Mouse (Mus musculus): ENCODE results near the gene Acsf3. TPM values are rescaled to one million over a fixed set of nuclear protein-coding genes. Genes with fewer than 3 reads are reported as not detected.

Acsf3 gene
- polyA plus RNA-seq, 1 experiment from 2014 or later = 17.6 TPM

DNA sequence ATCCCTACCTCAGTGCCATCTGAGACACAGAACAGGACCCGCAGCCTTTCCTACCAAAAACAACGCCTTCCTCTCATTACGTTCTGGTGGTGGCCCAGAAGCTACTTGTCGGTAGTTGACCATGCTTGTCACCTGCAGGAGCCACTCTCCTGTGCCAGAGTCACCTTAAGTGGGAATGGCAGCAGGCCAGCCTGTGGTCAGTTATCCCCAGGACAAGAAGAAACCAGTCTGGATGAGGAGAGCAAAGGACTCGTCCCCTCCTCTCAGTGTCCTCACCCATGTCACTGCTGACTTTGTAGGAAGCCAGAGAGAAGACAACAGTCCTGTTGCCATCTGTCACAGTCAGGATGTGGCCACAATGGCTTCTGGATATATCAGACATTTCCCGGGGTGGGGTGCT is 41.7 kb downstream of the Acsf3 start:
- Histone ChIP-seq H3K9me3 (replicated peaks) (no peaks in the 10 kb centered on the region), H3K36me3 (0 out of 2 replicates have a peak, but pooled peaks cover 9% of the 10 kb centered on the region), H3K4me2 (replicated peaks) (no peak overlapping the region), H3K27me3 (no peaks in the 10 kb centered on the region), H3K4me3 (no peak overlapping the region), H3K27ac (no peak overlapping the region), H3K4me1 (peaks cover 47% of the 10 kb centered on the region), H3K9ac (no peak overlapping the region)
- WGBS = 93% methylated on average over 6 of the region's 6 CpGs
- no peak for ATAC-seq (ENCODE audit: low FRiP score)

DNA sequence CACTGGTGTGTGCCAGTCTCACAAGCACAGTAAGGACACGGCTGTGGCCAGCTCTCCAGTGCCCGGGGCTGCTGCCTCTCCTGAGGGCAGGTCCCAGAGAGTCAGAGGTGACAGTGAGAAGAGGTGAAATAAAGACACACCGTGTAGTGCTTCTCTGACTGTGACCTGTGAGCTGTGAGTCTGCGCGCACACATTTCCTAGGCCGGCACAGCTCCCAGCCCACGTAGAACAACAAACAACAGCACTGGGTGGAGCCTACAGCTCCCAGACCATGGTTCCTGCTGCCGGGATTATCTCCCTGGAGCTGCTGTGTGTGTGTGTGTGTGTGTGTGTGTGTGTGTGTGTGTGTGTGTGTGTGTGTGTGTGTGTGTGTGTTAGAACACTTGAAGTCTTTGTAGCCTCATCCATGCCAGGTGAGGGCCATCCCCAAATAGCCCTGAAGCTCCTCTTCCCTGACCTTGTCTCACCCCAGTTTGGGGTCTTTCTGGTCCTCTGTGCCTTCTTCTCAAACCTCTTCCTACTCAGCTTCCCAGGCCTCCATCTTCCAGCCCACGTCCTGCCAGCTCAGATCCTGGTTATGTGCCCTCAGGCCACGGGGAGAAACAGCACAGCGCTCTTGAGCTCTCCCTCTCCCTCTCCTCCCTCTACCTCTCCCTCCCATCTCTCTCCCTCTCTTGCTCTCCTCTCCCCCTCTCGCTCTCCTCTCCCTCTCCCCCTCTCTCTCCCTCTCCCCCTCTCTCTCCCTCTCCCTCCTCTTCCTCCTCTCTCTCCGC is 42.6 kb downstream of the Acsf3 start:
- peak overlapping the region; percentile 23; the same call in 1 of the 2 replicates for H3K9ac ChIP-seq
- peaks cover 37% of the 10 kb centered on the region for H3K4me1 ChIP-seq
- H3K27ac ChIP-seq = peak overlapping the region; percentile 48; the same call in 1 of the 2 replicates
- no peaks in the 10 kb centered on the region for H3K27me3 ChIP-seq
- 0 out of 2 replicates have a peak, but pooled peaks cover 6% of the 10 kb centered on the region for H3K36me3 ChIP-seq
- whole genome bisulfite sequencing = 34% methylated on average over 12 of the region's 13 CpGs
- H3K9me3 ChIP-seq (replicated peaks) = no peaks in the 10 kb centered on the region
- no peak overlapping the region for H3K4me3 ChIP-seq
- ATAC-seq (ENCODE audit: low FRiP score) = no peak
- no peak overlapping the region for H3K4me2 ChIP-seq (replicated peaks)

DNA sequence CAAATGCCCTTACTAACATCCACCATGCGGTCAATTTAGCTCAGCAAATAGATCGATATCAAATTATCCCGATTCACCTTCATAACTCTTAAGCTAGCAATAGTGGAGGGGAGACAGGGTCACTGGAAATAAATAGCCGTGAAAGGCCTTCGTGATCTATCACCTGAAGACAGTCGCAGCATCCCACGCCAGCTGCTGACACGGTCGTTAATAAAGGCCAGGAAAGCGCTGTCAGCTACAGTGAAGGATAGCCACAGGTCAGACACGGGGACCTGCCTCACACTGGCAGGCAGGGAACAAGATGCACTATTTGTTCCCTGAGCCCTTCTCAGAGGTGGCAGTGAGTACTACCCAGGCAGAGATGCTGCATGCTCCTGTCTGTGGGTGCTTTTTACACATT is 44.5 kb downstream of the Acsf3 start:
- Histone ChIP-seq H3K4me3 (no peak overlapping the region), H3K36me3 (no peaks in the 10 kb centered on the region), H3K9me3 (replicated peaks) (no peaks in the 10 kb centered on the region), H3K27ac (peak overlapping the region; percentile 57; the same call in 1 of the 2 replicates), H3K9ac (no peak overlapping the region), H3K27me3 (no peaks in the 10 kb centered on the region), H3K4me1 (peaks cover 33% of the 10 kb centered on the region), H3K4me2 (replicated peaks) (no peak overlapping the region)
- no peak for ATAC-seq (ENCODE audit: low FRiP score)
- 61% methylated on average over 11 of the region's 11 CpGs for WGBS

DNA sequence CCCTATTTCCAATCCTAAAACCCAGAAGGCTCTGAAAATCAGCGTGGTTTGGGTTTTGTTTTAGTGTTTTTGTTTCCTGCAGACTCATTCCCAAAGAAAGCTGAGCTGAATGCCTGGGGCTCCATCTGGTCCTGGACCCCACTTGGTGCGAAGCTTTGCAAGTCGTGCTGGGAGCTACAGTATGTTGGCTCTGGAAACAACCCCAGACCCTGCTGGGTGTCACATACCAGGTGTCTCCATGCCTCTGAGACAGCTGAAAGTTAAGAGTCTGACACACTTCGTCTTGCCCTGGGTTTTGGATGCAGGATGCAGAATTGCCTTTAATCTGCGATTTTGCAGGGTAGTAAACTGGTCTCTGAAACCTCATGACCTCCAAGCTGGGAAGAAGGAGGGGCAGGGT is 49.3 kb downstream of the Acsf3 start:
- Histone ChIP-seq H3K36me3 (no peaks in the 10 kb centered on the region), H3K27me3 (peaks cover 9% of the 10 kb centered on the region; the same call in 1 of the 2 replicates), H3K9me3 (replicated peaks) (no peaks in the 10 kb centered on the region), H3K4me1 (peaks cover 26% of the 10 kb centered on the region), H3K9ac (no peak overlapping the region), H3K4me2 (replicated peaks) (no peak overlapping the region), H3K27ac (no peak overlapping the region), H3K4me3 (no peak overlapping the region)
- WGBS = 34% methylated on average over 5 of the region's 5 CpGs
- ATAC-seq (ENCODE audit: low FRiP score) = no peak

DNA sequence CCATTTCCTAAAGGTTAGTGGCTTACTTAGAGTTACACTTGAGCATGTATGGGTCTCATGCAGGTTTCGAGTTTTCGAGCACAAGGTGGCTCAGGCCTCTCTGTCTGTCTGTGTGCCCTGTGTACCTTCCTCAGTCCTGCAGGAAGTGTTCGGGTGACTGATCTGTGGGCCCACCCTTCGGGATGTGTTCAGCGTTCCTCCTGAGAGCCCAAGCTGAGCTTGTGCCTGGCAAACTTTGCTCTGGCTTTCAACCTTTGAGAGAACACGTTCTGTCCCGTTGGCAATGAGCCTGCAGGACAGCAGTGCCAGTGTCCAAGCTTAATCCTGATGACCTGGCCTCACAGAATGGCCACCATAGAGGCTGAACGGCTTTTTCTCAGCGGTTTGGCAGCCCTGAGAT is 49.7 kb downstream of the Acsf3 start:
- H3K9ac ChIP-seq = no peak overlapping the region
- no peak overlapping the region for H3K4me3 ChIP-seq
- H3K27me3 ChIP-seq = peaks cover 9% of the 10 kb centered on the region; the same call in 1 of the 2 replicates
- peaks cover 25% of the 10 kb centered on the region for H3K4me1 ChIP-seq
- no peak overlapping the region for H3K27ac ChIP-seq
- 76% methylated on average over 9 of the region's 9 CpGs for WGBS
- H3K36me3 ChIP-seq = no peaks in the 10 kb centered on the region
- H3K4me2 ChIP-seq (replicated peaks) = no peak overlapping the region
- no peaks in the 10 kb centered on the region for H3K9me3 ChIP-seq (replicated peaks)
- ATAC-seq (ENCODE audit: low FRiP score) = no peak

DNA sequence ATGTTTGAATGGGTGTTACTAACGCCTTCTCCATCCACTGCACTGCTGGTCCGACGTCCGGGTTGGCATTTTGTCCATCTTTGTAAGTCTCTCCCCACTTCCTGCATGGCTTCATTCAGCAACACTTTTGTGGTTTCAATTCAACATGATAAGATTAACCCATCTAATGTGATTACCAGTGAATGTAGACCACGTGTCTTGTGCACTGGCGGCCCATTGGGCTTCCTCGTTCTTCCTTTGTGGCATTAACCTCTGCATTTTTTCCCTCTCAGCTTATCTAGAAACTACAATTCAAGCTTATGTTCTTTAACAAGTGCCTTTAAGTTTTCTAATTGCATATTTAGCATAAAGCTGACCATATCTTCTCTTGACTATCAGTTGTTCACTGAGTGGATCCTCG is 50.1 kb downstream of the Acsf3 start:
- H3K27me3 ChIP-seq = peaks cover 9% of the 10 kb centered on the region; the same call in 1 of the 2 replicates

DNA sequence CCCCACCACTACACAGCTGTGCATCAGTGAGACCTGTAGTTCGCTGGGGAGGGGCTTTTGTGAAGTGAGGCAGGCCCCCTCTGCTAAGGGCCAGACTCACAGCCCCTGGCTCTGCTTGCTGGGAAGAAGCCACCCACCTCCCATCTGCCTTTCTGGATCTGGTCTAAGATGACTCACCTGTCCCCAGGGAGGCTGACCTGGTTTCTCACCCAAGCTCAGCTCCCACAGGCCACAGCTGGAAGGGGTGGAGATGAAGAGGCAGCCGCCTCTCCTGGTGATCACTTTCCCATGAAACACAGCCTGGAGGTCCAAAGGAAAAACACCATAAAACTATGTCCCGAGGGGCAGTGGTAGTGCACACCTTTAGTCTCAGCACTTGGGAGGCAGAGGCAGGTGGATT is 54.1 kb downstream of the Acsf3 start:
- ATAC-seq (ENCODE audit: low FRiP score) = no peak
- no peak overlapping the region for H3K4me2 ChIP-seq (replicated peaks)
- whole genome bisulfite sequencing = 75% methylated on average over 3 of the region's 3 CpGs

More for the DNA sequence above, 50.1 kb downstream of the Acsf3 start:
- Histone ChIP-seq H3K27ac (no peak overlapping the region), H3K4me1 (peaks cover 27% of the 10 kb centered on the region), H3K9me3 (replicated peaks) (no peaks in the 10 kb centered on the region), H3K9ac (no peak overlapping the region), H3K4me2 (replicated peaks) (no peak overlapping the region), H3K4me3 (no peak overlapping the region), H3K36me3 (no peaks in the 10 kb centered on the region)
- 84% methylated on average over 8 of the region's 8 CpGs for WGBS
- no peak for ATAC-seq (ENCODE audit: low FRiP score)

DNA sequence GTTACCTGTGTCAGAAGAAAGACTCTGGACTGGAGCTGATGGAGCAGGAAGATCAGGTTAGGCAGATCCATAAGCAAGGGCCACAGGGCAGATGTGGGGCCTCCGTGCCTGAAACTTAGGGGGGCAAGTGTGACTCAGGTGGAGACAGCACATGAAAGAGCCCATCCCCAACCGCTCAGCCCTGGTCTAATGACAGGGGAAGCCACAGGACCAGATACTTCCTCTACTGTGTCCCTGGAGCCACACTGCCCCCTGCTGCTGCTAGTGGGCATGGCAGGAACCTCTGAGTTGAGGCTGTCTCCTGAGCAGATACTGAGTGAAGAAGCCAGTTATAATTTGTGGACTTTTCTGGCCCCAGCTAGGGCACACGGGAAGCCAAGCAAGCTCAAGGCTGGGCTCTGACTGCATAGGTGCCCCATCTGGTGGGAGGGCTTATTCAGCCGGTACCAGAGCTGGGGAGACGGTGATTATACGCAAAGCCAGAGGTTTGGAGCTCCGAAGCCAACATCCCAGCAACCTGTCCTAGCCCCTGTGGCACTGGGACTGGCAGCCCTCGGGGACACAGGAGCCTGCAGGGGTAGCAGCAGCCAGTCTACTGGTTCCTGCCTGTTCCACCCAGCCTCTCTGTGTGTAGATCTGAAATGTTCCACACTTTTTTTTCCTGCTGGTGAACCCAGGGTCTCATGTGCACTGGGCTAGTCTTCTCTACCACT is 55.2 kb downstream of the Acsf3 start:
- no peaks in the 10 kb centered on the region for H3K9me3 ChIP-seq (replicated peaks)
- H3K9ac ChIP-seq = no peak overlapping the region
- no peak overlapping the region for H3K4me3 ChIP-seq
- ATAC-seq (ENCODE audit: low FRiP score) = peak; percentile 63
- WGBS = 42% methylated on average over 8 of the region's 8 CpGs
- no peak overlapping the region for H3K27ac ChIP-seq
- peaks cover 9% of the 10 kb centered on the region; the same call in 1 of the 2 replicates for H3K27me3 ChIP-seq
- no peak overlapping the region for H3K4me2 ChIP-seq (replicated peaks)
- no peaks in the 10 kb centered on the region for H3K36me3 ChIP-seq
- peaks cover 15% of the 10 kb centered on the region for H3K4me1 ChIP-seq

More for the DNA sequence above, 54.1 kb downstream of the Acsf3 start:
- H3K27me3 ChIP-seq = peaks cover 9% of the 10 kb centered on the region; the same call in 1 of the 2 replicates
- H3K36me3 ChIP-seq = no peaks in the 10 kb centered on the region
- no peak overlapping the region for H3K27ac ChIP-seq
- H3K4me1 ChIP-seq = peaks cover 22% of the 10 kb centered on the region
- H3K4me3 ChIP-seq = no peak overlapping the region
- H3K9me3 ChIP-seq (replicated peaks) = no peaks in the 10 kb centered on the region
- H3K9ac ChIP-seq = no peak overlapping the region

DNA sequence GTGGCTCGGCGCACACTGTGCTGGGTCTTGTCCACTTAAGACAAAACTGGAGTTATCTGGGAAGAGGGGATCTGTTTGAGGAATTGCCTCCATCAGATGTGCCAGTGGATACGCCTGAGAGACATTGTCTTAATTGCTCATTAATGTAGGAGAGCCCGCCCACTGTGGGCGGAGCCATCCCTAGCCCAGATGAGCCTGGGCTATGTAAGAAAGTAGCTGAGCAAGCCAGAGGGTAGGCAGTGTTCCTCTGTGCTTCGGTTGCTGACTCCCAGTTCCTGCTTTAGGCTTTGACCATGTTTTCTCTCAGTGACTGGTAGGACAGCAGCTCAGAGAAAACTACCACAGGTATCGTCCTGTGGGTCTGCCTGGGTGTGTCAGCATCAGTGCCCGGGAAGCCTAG is 59.1 kb downstream of the Acsf3 start:
- ATAC-seq (ENCODE audit: low FRiP score) = no peak

DNA sequence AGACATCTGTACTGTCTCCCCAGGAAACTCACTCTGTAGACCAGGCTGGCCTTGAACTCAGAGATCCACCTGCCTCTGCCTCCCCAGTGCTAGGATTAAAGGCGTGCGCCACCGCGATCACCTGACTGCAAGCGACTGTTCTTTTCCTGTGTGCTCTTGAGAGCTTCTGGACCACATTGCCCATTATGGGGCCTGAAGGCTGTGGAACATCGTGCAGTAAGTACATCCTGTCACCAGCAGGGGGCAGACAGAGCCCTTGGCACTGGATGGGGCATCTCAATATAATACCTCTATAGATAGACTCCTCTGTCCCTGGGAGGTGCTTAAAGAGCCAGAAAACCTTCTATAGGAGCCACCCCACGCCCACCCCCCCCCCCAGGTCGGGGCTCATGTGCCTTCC is 59.7 kb downstream of the Acsf3 start:
- no peak overlapping the region for H3K4me2 ChIP-seq (replicated peaks)
- peak; percentile 61 for ATAC-seq (ENCODE audit: low FRiP score)
- H3K27ac ChIP-seq = no peak overlapping the region
- H3K27me3 ChIP-seq = no peaks in the 10 kb centered on the region
- no peak overlapping the region for H3K9ac ChIP-seq
- H3K9me3 ChIP-seq (replicated peaks) = no peaks in the 10 kb centered on the region
- 39% methylated on average over 8 of the region's 8 CpGs for WGBS
- no peak overlapping the region for H3K4me3 ChIP-seq
- no peaks in the 10 kb centered on the region for H3K36me3 ChIP-seq
- peaks cover 2% of the 10 kb centered on the region; the same call in 1 of the 2 replicates for H3K4me1 ChIP-seq

More for the DNA sequence above, 59.1 kb downstream of the Acsf3 start:
- H3K4me3 ChIP-seq = no peak overlapping the region
- H3K4me2 ChIP-seq (replicated peaks) = no peak overlapping the region
- no peaks in the 10 kb centered on the region for H3K36me3 ChIP-seq
- no peaks in the 10 kb centered on the region for H3K9me3 ChIP-seq (replicated peaks)
- peaks cover 2% of the 10 kb centered on the region; the same call in 1 of the 2 replicates for H3K4me1 ChIP-seq
- H3K27me3 ChIP-seq = no peaks in the 10 kb centered on the region
- 85% methylated on average over 8 of the region's 8 CpGs for WGBS
- H3K27ac ChIP-seq = no peak overlapping the region
- H3K9ac ChIP-seq = no peak overlapping the region

DNA sequence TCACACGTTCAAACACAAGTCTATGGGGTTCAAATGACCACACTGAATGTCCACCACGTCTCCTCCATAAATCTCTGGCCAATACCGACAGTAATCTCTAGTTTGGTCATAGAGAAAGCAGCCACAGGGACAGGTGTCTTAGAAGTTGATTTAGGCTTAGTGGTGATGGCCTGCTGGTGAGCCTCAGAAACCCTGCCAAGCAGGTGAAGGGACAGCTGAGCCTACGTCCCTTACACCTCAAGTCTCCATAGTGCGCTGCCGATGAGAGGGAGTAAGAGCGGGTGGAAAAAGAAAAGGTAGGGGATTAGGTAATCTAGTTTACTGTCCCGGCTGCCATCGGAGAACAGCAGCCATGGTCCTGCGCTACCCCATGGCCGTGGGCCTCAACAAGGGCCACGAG is 60.9 kb downstream of the Acsf3 start:
- Histone ChIP-seq H3K27me3 (no peaks in the 10 kb centered on the region), H3K9ac (no peak overlapping the region), H3K4me2 (replicated peaks) (no peak overlapping the region), H3K9me3 (replicated peaks) (no peaks in the 10 kb centered on the region), H3K36me3 (no peaks in the 10 kb centered on the region), H3K4me1 (no peaks in the 10 kb centered on the region), H3K4me3 (no peak overlapping the region), H3K27ac (no peak overlapping the region)
- 86% methylated on average over 12 of the region's 12 CpGs for WGBS
- ATAC-seq (ENCODE audit: low FRiP score) = no peak

DNA sequence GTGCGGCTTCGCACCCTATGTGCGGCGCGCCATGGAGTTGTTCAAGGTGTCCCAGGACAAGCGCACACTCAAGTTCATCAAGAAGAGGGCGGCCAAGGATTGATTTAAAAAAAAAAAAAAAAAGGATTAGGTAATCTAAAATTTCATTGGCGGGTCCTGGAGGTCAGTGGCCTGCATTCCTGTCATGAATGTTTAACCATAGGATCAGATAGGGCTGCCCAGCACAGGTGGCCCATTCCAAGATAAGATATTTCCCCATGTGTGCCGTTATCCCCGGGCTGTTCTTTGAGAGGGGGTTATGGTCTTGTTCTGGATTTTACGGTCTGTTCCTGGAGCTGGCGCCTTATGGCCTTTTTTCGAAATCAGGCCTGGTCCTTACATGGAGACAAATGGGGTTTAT is 61.4 kb downstream of the Acsf3 start:
- Histone ChIP-seq H3K4me3 (no peak overlapping the region), H3K4me1 (no peaks in the 10 kb centered on the region), H3K9me3 (replicated peaks) (no peaks in the 10 kb centered on the region), H3K4me2 (replicated peaks) (no peak overlapping the region), H3K36me3 (no peaks in the 10 kb centered on the region), H3K9ac (no peak overlapping the region), H3K27me3 (no peaks in the 10 kb centered on the region), H3K27ac (no peak overlapping the region)
- WGBS = 92% methylated on average over 13 of the region's 13 CpGs
- ATAC-seq (ENCODE audit: low FRiP score) = no peak

Data from hindbrain, embryonic 12.5 days (tissue).